Mouse (Mus musculus): ENCODE measurements around the gene Tnfrsf12a. TPM values are rescaled to one million over a fixed set of nuclear protein-coding genes. Genes with fewer than 3 reads are reported as not detected.
A peak's percentile ranks its signal among the peaks of the same experiment; 100 is the strongest.

The Tnfrsf12a gene
- total RNA-seq, 4 experiments from 2014 or later: 6.4 to 9.8 (median 7.4) TPM

GRCm38 (mm10) chr17:23651363-23651762 lies 25.9 kb downstream of the Tnfrsf12a start:
- DNase-seq (ENCODE audit: low spot score in 2 of 2): no peak

- DNase-seq (ENCODE audit: low spot score in 2 of 2): no peak
Measured at GRCm38 (mm10) chr17:23645894-23646293, 31.4 kb downstream of the Tnfrsf12a start.

- no peak for DNase-seq (ENCODE audit: low spot score in 2 of 2)
Measured at GRCm38 (mm10) chr17:23644613-23645495, 32.4 kb downstream of the Tnfrsf12a start, which contains the start of gene Mmp25. TSS of gene Mmp25 (minus strand) at chr17:23645277.

- DNase-seq (ENCODE audit: low spot score in 2 of 2): no peak
Measured at GRCm38 (mm10) chr17:23631241-23631640, 46.0 kb downstream of the Tnfrsf12a start.

- peak; percentile 69 to 86 for DNase-seq (ENCODE audit: low spot score in 2 of 2)
Measured at GRCm38 (mm10) chr17:23630195-23631020, 46.9 kb downstream of the Tnfrsf12a start.

- DNase-seq (ENCODE audit: low spot score in 2 of 2): no peak
Measured at GRCm38 (mm10) chr17:23627813-23628212, 49.5 kb downstream of the Tnfrsf12a start.

Other genes with a start within 250 kb of the Tnfrsf12a start
- gene Vmn2r117, start 197.8 kb downstream of the Tnfrsf12a start, total RNA-seq (2022): not detected
- gene Zfp213, start 113.2 kb downstream of the Tnfrsf12a start, total RNA-seq (2022): 1 to 10 TPM; 6.2 to 8.4 (median 7.1) TPM
- 10 to 100 TPM; 28.9 to 32.6 (median 31.6) TPM for gene Zfp13, start 78.0 kb downstream of the Tnfrsf12a start, total RNA-seq (2022)
- gene Zscan10, start 76.6 kb downstream of the Tnfrsf12a start, total RNA-seq (2022): not detected
- under 1 TPM; 0.19 to 0.34 (median 0.26) TPM for gene Mmp25, start 32.2 kb downstream of the Tnfrsf12a start, total RNA-seq (2022)
- not detected for gene Bicdl2, start 17.0 kb downstream of the Tnfrsf12a start, total RNA-seq (2022)
- 100 to 1,000 TPM; 104 to 122 (median 108) TPM for gene Hcfc1r1, start 3.9 kb downstream of the Tnfrsf12a start, total RNA-seq (2022)
- gene Thoc6, start 3.6 kb downstream of the Tnfrsf12a start, total RNA-seq (2022): 1 to 10 TPM; 7.0 to 8.6 (median 7.4) TPM
- gene Cldn6, start 1.8 kb upstream of the Tnfrsf12a start, total RNA-seq (2022): not detected
- gene Cldn9, start 6.6 kb upstream of the Tnfrsf12a start, total RNA-seq (2022): under 1 TPM in 1 of 4 experiments, not detected in 3; 0.68 TPM
- gene 1520401A03Rik, start 45.3 kb upstream of the Tnfrsf12a start, total RNA-seq (2022): under 1 TPM; 0.16 to 0.81 (median 0.32) TPM
- 1 to 10 TPM; 4.3 to 5.2 (median 4.7) TPM for gene Pkmyt1, start 48.9 kb upstream of the Tnfrsf12a start, total RNA-seq (2022)
- 10 to 100 TPM; 53.1 to 56.9 (median 53.6) TPM for gene Paqr4, start 63.4 kb upstream of the Tnfrsf12a start, total RNA-seq (2022)
- 1 to 10 TPM in 1 of 4 experiments, under 1 TPM in 3; 0.51 to 1.3 (median 0.68) TPM for gene Kremen2, start 68.4 kb upstream of the Tnfrsf12a start, total RNA-seq (2022)
- gene Flywch1, start 94.1 kb upstream of the Tnfrsf12a start, total RNA-seq (2022): 100 to 1,000 TPM; 324 to 395 (median 358) TPM
- gene Flywch2, start 108.6 kb upstream of the Tnfrsf12a start, total RNA-seq (2022): 10 to 100 TPM in 2 of 4 experiments, 1 to 10 TPM in 2; 8.1 to 11.7 (median 10.1) TPM
- gene Srrm2, start 113.1 kb upstream of the Tnfrsf12a start, total RNA-seq (2022): 100 to 1,000 TPM; 503 to 777 (median 666) TPM
- gene Elob, start 151.7 kb upstream of the Tnfrsf12a start, total RNA-seq (2022): 100 to 1,000 TPM; 314 to 381 (median 345) TPM
- under 1 TPM in 1 of 4 experiments, not detected in 3; 0.38 TPM for gene Prss33, start 158.6 kb upstream of the Tnfrsf12a start, total RNA-seq (2022)
- gene Prss32, start 166.4 kb upstream of the Tnfrsf12a start, total RNA-seq (2022): not detected
- gene Prss41, start 166.7 kb upstream of the Tnfrsf12a start, total RNA-seq (2022): 1 to 10 TPM; 1.8 to 2.3 (median 2.0) TPM
- not detected for gene Prss21, start 190.6 kb upstream of the Tnfrsf12a start, total RNA-seq (2022)
- not detected for gene Dcpp1, start 203.4 kb upstream of the Tnfrsf12a start, total RNA-seq (2022)
- not detected for gene Dcpp2, start 203.4 kb upstream of the Tnfrsf12a start, total RNA-seq (2022)
- gene Dcpp3, start 240.0 kb upstream of the Tnfrsf12a start, total RNA-seq (2022): not detected